Mouse (Mus musculus): ENCODE measurements around the gene Zc3h12a.
A peak's percentile ranks its signal among the peaks of the same experiment; 100 is the strongest.

The Zc3h12a gene

DNA sequence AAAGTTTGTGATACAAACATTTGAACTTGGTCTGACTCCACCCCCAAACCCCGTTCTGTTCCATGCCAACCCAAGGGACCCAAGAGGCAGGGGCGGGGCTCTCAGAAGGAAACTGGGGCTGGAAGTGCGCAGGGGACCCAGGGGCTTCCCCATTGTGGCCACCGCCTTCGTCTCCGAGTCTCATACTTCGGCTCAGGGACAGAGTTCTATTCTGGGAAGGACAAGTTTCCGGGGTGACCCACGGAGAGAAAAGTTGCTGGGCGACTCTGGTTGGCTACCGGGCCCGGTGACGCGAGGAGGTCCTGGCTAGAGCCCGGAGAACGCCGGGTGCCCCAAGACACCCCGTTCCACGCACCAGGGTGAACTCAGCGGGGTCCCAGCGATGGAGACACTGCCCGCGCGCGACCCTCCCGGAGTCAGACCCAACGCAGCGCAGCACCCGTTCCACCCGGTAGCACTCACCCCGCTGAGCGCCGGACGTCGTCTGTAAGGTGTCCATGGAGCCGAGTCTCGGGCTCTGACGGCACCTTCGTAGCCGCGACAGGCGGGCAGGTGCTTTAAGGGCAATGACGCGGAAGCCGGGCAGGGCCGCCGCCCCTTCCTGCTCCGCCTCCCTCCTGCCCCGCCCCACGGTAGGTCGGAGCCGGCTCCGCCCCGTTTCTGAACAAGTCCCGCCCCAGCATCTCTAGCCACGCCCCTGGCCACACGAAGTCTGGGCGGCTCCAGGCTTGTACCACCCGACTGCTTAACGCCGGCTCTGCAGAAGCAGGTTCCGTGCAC lies at the start of gene Zc3h12a:
Gene Zc3h12a, minus strand, starts transcription at position 536 of the 780 bp plus-strand sequence.
- peak; percentile 87 to 91 for DNase-seq

DNA sequence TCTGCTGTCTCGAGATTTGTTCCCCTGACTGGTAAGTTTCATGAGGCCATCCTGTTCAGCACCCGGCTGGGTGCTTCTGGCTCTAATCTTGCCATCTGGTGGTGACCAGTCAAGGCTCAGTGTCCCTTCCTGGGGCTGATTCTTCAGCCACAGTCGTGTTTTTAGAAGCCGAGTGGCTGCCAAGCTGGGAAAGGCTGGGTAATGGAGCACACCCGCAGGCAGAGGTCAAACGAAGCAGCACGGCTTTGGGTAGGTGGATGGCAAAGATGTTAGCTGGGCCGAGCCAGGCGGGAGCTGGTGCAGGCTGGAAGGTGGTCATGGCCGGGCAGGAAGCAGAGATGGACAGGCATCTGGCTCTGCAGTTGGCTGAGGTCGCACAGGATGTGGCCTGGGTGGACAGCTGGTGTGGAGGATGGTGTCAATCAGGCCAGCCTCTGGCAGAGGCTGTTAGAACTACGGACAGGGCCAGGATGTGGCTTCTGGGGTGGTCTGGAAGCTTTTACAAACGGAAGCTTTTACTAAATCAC lies 49.1 kb upstream of the Zc3h12a start:
- DNase-seq, result peak; percentile 18 to 24

DNA sequence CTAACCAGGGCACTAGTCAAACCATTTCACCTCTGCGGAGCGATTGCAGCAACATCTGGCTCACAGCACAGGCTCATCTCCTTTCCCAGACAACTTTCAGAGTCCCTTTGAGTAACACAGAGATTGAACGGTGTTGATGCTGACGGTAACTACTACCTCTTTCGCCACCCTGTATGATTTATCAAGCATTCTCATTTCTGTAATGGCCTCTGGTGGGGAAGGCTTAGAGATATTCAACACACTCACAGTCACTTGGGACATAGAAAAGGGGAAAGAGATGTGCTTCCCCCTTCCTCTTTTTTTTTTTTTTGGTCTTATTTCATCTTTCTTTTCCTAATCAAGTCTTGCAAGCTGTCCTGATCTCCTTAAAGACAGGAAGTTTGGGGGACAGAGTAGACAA lies 48.5 kb upstream of the Zc3h12a start:
- DNase-seq, result no peak

DNA sequence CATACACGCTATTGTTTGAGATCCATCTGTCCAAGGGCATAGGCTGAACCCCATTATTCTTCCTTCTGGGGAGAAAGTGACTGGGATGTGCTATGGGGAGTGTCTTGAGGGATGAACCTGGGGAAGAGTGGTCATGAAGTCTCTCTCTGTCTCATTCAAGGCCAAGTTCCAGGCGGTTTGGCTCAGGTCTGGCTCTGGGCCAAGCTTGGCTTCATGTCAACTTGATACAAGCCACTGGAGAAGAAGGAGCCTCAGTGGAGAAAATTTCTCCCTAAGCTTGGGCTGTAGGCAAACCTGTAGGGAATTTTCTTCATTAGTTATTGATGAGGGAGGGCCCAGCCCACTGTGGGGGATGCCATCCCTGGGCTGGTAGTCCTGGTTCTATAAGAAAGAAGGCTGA lies 48.0 kb upstream of the Zc3h12a start:
- DNase-seq, result peak; percentile 50 to 65

DNA sequence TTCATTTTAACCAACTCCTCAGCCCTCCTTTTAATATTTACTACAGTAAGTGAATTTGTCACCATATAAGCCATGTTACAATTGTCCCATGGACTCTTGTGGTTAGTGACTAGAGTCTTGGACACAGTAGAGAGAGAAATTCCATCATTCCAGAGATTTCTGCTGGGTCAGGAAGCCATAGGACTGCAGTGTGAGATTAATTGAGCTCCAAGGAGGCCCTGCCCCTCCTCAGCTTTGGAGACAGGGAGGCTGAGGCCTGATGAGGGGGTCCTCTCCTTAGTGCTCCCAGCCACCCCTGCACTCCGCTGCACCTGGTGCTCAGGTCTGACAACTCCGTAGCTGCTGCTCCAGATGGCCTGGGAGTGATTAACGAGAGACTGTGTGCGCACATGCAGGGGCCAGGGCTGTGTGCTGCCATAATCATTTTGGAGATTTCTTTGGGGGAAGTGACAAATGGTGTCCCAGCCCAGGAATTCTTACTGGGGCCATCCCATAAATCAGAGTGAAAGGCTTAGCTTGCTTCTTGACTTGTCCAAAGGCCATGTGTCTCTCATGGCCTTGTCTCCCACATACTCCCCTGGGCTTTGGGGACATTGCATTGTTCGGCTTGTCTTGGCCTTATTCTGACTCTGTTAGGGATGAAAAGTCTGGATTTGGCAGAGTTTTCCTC lies 47.0 kb upstream of the Zc3h12a start:
- peak in 1 of 2 experiments; percentile 31 for DNase-seq

DNA sequence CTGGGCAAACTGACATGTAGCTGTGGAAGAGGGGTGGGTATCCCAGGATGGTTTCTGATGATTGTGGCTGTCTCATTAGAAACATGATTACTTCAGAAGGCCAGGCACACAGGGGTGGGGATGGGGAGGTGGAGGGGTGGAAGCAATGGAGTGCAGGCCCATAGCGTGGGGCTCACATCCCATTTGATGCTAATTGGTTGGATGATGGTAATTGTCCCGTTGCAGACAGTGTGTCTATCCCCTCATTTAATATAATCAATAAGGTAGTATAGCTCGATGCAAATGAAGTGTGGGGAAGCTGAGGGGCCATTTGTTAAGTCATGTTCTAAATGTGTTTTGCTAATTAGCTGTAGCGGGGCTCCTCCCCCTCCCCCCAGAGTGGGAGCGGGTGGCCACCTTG lies 45.5 kb upstream of the Zc3h12a start:
- no peak for DNase-seq

DNA sequence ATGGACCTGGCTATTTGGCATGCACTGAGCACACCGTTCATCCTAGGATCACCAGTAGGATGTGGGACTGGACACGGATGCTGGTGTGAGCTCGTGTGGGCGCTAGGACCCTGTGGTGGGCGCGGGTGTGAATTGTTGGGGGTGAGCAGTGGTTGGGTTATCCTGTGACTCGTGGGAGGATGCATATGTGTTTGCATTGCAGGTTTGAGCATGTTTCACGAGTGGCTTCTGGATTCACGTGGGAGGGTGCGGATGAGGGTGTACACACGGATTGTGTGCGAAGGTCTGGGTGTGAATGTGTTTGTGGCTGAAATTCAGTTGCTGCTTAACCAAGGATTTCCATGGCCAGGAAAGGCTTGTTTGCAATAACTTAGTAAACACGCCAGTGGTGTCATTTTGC lies 45.1 kb upstream of the Zc3h12a start:
- no peak for DNase-seq

DNA sequence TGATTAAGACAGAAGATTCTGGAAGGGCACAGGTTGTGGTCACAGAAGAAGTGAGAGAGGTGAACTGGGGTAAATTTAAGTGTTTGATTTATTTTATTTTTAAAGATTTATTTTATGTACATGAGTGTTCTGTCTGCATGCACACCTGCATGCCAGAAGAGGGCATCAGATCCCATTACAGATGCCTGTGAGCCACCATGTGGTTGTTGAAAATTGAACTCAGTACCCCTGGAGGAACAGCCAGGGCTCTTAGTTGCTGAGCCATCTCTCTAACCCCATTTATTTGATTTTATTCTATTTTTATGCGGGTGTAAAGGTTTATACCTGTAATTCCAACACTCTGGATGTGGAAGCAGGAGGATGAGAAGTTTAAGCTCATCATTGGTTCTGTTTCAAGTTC lies 40.1 kb upstream of the Zc3h12a start:
- no peak for DNase-seq

DNA sequence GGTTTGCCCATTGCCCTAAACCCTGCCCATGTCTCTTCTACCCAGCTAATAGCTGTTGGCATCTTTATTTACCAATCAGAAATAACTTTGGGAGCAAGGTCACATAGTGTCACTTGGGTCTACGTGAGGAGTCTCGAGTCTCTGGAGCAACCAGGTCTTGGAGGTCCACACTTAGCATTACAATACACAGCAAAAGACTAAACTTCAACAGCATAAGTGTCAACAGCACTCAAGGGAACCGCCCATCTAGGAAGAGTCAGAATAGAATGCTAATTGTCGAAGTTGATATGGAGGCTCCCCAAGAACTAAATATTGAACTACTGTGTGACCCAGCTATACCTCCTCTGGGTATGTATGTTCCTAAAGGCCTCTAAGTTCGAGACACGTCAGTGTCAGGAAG lies 37.2 kb upstream of the Zc3h12a start:
- no peak for DNase-seq

DNA sequence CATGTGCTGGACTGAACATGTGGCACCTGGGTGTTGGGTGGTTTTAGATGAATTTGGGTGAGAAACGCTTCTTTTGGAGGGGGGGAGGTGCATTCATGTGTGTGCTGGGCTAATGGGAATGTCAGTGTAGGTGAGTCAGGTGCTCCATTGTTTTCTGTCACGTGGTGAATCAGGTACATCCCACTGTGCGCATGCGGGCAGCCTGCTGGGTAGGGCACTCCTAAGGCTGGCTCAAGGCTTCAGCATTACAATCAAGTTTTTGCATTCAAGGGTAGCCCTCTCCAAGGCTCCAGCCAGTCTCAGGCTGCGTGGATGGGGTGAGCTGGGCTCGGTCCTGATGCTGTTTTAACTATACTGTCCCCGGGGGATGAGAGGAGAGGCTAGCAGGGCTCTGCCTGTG lies 35.1 kb upstream of the Zc3h12a start:
- DNase-seq, result no peak

DNA sequence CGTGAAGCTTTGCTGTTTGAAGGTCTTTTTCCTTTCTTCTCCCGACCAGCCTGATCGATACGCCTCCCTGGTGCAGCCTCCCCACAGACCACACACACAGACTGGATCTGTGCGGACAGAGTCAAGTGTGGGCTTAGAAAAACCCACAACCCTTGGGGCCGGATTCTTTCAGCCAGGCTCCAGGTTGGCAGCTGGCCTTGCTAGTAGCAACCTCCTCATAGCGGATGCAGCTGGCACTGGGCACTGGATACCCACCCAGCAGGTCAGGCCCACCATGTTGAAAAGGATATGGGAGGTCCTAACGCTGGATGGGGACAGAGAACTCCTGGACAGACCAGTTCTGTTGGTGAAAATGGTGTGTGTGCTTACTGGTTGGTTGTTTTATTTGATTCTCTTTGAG lies 33.8 kb upstream of the Zc3h12a start:
- no peak for DNase-seq

DNA sequence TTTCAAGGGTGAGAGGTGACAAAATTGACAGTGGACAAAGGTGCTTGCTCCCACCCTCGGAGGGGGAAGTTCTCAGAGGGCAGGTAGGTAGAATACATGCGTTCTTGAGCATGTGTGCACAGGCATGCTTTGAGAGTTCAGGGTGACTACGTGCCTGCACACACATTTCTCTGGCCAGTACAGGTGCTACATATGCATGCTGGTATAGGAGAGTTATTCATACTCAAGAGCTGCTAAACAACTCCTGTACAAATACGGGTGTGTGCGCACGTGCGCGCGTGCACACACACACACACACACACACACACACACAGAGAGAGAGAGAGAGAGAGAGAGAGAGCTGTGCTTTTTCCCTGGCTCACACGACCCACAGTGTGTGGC lies 33.3 kb upstream of the Zc3h12a start:
- DNase-seq, result no peak

DNA sequence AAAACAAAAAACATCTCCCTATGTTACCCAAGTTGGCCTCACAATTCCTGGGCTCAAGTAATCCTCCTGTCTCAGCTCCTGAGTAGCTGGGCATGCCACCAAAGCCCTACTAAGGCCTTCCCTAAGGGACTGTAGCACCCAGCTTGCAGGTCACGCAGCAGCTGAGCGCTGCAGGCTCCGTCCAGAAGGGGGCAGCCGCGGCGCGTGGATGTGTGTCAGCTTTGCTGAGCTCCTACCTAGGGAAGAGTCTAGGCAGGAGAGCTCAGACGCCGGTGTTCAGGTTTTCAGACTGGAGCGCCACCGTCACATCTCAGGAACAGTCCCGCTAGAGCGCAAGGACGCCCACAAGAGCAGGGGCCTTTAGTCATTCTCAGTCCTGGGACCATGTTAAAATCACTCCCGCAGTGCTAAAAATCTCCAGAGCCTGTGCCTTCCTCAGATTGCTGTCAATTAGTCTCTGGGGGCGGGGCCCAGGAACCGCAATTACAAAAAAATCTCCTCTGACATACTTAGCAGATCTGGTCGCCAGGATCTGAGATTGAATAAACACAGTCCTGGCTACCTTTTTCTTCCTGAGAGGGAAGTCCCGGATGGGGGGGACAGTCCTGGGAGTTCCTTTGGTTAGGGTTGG lies 32.8 kb upstream of the Zc3h12a start:
- DNase-seq, result peak; percentile 75 to 88

DNA sequence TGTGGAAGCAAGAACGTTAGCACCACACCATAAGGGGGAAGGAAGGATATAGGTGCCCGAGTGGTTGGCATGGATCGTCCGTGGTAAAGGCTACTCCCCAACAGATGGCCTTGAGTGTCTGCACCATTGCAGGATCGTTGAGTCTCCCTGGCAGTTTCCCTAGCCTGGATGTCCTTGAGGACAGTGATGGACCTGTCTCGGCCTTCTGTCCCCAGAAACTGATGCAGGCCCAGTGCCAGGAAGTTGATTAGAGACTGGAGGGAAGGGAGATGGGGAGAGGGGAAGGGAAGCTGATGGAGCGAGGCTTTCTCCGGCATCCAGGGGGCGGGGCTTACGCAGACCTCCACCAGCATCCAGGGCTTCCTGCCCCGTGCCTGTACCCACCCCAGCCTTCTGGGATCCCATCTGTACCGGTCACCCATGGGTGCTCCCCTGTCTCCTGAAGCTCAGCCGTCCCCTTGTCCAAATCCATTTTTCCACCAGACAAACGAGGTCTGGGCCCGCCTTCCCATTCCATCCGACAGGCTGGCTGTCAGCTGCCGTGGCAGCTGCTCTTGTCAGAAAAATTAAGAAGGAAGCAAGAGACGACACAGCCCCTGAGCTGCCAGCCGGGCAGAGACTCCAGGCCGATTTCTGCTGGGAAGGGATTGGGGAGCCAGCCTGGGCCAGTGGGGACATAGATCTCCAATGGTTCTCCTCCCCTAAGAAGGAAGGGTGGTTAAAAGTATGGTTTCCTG lies 31.1 kb upstream of the Zc3h12a start:
- DNase-seq, result no peak

DNA sequence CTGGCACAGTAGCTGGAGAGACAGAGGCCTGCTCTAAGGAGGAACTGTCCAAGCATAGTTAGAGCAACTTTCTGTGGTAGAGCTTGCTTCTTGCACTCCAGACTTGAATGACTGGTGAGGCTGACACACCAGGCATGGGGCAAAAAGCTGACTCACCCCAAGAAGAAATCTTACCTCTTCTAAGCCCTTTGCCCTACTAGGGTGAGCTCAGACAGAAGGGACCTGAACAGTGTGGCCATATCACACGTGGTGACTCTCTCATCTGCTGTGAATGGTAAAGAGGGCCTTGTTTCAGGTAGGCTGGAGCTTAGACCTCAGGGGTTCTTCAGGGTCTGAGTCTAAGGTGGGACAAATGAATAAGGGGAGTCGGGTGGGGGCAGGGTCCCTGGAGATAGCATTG lies 30.4 kb upstream of the Zc3h12a start:
- DNase-seq, result no peak

DNA sequence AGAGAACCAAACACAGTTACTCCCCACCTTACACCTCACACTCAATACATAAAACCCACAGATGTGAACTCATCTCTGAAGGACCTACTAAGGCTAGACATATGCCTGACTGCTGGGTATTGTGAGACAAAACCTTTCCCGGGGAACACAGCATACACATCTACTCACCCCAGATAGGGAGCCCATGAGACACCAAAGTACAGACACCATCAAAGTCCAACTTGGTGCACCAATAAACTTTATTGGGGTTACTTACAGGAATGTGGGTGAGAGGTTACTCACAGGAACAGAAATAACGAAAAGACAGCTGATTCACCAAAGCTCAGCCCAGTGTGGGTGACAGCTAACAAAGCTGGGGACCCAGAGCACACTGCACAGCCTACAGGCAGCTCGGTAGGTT lies 29.7 kb upstream of the Zc3h12a start:
- no peak for DNase-seq

DNA sequence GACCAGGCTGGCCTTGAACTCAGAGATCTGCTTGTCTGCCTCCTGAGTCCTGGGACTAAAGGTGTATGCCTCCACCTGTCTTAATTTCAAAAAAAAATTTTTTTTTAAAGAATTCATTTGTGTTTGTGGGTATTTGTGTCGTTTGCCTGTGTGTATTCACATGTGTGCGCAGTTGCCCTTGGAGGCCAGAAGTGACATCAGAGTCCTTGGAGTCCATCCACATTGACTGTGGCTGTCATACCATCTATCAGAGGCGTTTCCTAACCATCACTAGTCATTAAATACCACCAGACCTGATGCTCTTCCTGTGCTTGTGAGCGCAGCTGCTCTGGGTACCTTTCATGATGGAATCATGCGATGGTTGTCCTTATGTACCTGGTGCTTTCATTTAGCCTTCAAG lies 28.0 kb upstream of the Zc3h12a start:
- no peak for DNase-seq

DNA sequence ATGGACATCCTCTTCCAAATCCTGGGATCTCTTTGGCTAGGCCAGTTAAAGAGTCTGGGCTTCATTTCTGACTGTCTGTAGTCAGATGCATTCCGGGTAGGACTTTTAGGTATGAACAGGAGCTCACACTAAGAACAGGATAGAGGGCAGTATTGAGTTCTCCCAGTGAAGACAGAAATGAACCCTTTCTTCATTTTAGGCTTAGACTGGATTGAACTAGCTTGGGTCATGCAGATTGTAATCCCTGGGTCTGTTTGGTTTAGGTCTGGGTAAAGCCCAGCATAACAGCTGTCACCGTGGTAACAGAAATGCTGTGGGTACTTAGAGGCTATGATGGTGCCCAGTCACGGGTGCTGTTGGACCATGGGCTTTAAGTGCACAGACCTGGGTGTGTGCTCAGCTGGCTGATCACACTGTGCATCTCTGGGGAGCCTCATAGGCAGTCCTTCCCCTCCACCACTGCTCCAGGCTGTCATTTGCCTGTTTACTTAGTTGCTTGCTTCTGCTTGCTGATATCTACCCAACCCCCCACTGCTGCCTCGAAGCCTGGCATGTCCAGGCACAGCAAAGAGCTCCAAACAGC lies 26.1 kb upstream of the Zc3h12a start:
- DNase-seq, result no peak

DNA sequence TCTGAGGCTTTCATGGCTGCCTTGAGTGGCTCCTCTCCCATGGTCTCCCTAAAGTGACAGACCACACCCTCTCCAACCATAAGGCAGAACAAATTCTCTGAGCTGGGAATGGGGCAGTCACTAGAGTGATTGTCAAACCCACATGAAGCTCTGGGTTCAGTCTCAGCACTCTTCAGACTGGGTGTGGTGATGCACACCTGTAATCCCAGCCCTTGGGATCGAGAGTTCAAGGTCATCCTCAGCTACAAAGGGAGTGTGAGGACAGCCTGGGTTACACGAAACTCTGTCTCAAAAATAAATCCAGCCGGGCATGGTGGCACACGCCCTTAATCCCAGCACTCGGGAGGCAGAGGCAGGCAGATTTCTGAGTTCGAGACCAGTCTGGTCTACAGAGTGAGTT lies 24.8 kb upstream of the Zc3h12a start:
- DNase-seq, result no peak

DNA sequence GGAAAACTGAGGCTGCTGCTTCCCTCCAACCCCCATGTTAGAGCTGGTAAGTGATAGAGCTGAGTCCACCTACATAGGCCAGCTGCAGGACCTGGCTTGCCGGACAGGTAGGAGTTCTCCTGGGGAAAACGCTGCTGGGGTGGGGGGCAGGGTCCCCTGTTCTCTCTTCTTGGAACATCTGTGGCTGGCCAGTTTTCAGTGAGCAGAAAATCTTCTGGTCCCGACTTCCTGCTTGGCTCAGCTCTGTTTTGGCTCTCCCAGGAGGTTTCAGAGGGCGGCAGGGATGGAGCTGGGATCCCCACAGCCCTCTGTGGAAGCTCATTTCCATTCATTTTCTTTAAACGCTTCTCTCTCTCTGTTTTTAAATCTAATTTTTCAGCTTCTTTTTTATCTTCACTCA lies 21.8 kb upstream of the Zc3h12a start:
- no peak for DNase-seq

DNA sequence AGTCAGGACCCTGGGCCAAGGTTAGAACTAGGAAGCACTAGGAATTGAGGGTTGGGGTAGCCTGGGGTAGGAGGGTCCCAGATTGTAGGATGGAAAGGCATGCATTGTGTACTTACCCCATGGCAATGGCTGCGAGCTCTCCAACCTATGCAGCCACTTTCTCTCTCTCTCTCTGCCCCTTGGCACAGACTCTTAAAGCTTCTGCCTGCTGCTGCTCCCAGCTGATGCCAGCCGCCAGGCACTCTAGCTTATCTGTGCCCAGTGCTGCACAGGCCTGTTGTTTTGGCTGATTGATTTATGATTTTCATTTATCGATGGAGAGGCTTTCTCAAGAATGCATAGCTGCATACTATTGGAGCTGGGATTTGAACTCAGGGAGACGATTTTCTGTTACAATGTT lies 20.3 kb upstream of the Zc3h12a start:
- DNase-seq, result no peak

DNA sequence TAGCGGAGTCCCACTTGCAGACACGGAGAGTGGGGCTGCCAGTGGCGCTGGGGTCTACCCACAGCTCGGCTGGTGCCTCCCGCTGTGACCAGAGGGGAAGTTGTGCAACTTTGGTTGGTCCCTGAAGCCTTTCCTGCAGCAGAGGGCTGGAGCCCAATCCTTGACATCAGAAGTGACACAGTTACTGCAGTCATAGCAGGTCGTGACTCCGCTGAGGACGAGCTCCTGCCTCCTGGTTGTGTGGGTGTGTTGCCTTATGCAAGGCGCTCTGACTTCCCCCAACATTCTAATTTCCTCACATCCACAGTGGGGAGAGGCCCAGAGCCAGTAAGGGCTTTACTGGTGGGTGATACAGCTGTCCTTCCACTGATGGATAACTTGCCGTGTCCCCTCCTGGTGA lies 17.6 kb upstream of the Zc3h12a start:
- no peak for DNase-seq

DNA sequence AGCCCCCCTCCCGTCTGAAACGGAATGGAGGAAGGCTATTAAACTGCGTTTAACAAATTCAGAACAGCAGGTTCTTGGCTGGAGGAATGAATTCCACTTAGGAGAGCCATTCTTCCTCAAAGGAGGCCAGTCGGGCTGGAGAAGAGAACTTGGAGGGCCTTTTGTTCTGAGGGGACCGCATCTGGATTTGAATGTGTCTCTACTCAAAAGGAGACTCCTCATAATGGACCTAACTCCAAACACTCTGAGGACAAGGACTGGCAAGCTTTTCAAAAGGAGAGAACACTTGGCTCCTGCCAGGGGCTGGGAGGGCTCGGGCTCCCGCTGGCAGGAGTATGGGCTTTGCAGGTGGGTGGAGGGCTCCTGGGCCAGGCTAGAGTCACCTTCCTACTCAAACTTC lies 17.0 kb upstream of the Zc3h12a start:
- DNase-seq, result no peak
